In genomic region chr13:104590097-104590607, GRCm38 (mm10) we compare ENCODE assay signal across 8 mouse cellular contexts.
DNase-seq lines count a peak whose midpoint lies in the region; ATAC-seq and TF ChIP-seq lines count a peak whose summit lies in the region.

No protein-coding gene starts in this region.

- H3K27ac ChIP-seq in kidney, postnatal 0 days, result no peak overlapping the region
- H3K27ac ChIP-seq in CH12.LX (ENCODE audit: insufficient read depth, low read depth), result no peak overlapping the region
- H3K27ac ChIP-seq in intestine, embryonic 14.5 days (ENCODE audit: low read depth), result peak overlapping the region; percentile 45
- no peak overlapping the region for H3K27ac ChIP-seq in neural tube, embryonic 15.5 days (replicated peaks)

- H3K27me3 ChIP-seq in kidney, postnatal 0 days (ENCODE audit: insufficient read depth, low read length), result no peaks in the 10 kb centered on the region
- H3K27me3 ChIP-seq in CH12.LX (replicated peaks), result no peaks in the 10 kb centered on the region
- no peaks in the 10 kb centered on the region for H3K27me3 ChIP-seq in intestine, embryonic 14.5 days (replicated peaks; ENCODE audit: control insufficient read depth, insufficient read depth, low read length)
- no peaks in the 10 kb centered on the region for H3K27me3 ChIP-seq in neural tube, embryonic 15.5 days (replicated peaks)

- peak; percentile 49; the same call in 1 of the 2 replicates for ATAC-seq in kidney, postnatal 0 days (replicated peaks; ENCODE audit: low FRiP score, low read depth)
- ATAC-seq in intestine, embryonic 14.5 days (replicated peaks; ENCODE audit: low FRiP score, low TSS enrichment, low read depth), result 0 out of 2 replicates have a peak, but pooled peaks have one; percentile 53
- ATAC-seq in neural tube, embryonic 15.5 days (ENCODE audit: low FRiP score), result peak; percentile 22; the same call in 1 of the 2 replicates
- ATAC-seq in megakaryocyte, adult 5-6 weeks (ENCODE audit: poor library complexity, severe bottlenecking), result no peak

- TF ChIP-seq EP300 in CH12.LX (IDR thresholded peaks at IDR 0.05; ENCODE audit: low read length), result no peak

- TF ChIP-seq POLR2A in CH12.LX (IDR thresholded peaks at IDR 0.05; ENCODE audit: low read depth, low read length), result no peak

- no peak for DNase-seq in kidney, postnatal 0 days (ENCODE audit: low spot score)
- no peak for DNase-seq in kidney, postnatal 14 days
- DNase-seq in CH12.LX (ENCODE audit: extremely low read depth), result peak; percentile 17
- peak; percentile 5 for DNase-seq in cerebellum, adult 9-10 months
- DNase-seq in intestine, embryonic 14.5 days (ENCODE audit: low spot score), result peak; percentile 60
- no peak for DNase-seq in heart, postnatal 14 days

- H3K4me2 ChIP-seq in kidney, postnatal 0 days (ENCODE audit: low read length), result no peak overlapping the region; the same call in 1 of the 2 replicates
- no peak overlapping the region for H3K4me2 ChIP-seq in CH12.LX (ENCODE audit: insufficient read depth, low read depth, poor library complexity, severe bottlenecking)
- peak overlapping the region; percentile 25; the same call in 1 of the 2 replicates for H3K4me2 ChIP-seq in intestine, embryonic 14.5 days (ENCODE audit: low read length)
- no peak overlapping the region for H3K4me2 ChIP-seq in neural tube, embryonic 15.5 days

- no peak overlapping the region for H3K9ac ChIP-seq in kidney, postnatal 0 days (ENCODE audit: low read depth, low read length)
- no peak overlapping the region for H3K9ac ChIP-seq in CH12.LX (ENCODE audit: insufficient read depth, low read depth)
- no peak overlapping the region for H3K9ac ChIP-seq in intestine, embryonic 14.5 days (ENCODE audit: low read length)
- no peak overlapping the region for H3K9ac ChIP-seq in neural tube, embryonic 15.5 days (replicated peaks)

- dilution Hi-C loops in CH12.LX (cut with MboI; ENCODE audit: extremely low pct_ligation_motif_present, extremely low pct_unique_long_range_greater_than_20kb, low sequenced_read_pairs), result no loop called here

- no peaks in the 10 kb centered on the region for H3K36me3 ChIP-seq in kidney, postnatal 0 days (ENCODE audit: insufficient read depth, low read length)
- no peaks in the 10 kb centered on the region for H3K36me3 ChIP-seq in CH12.LX (replicated peaks in 1 of 2; ENCODE audit: control insufficient read depth in 1 of 2, insufficient read depth in 1 of 2, low read length in 1 of 2)
- no peaks in the 10 kb centered on the region for H3K36me3 ChIP-seq in intestine, embryonic 14.5 days (ENCODE audit: control insufficient read depth, insufficient read depth, low read length)
- no peaks in the 10 kb centered on the region for H3K36me3 ChIP-seq in neural tube, embryonic 15.5 days

- no peaks in the 10 kb centered on the region for H3K79me2 ChIP-seq in CH12.LX (replicated peaks; ENCODE audit: control insufficient read depth, extremely low read depth, insufficient read depth, poor library complexity, severe bottlenecking)

- no peak overlapping the region for H3K4me3 ChIP-seq in kidney, postnatal 0 days (replicated peaks; ENCODE audit: low read depth, low read length)
- H3K4me3 ChIP-seq in CH12.LX (replicated peaks in 1 of 3; ENCODE audit: low read depth in 2 of 3, low read length in 2 of 3, poor library complexity in 1 of 3), result no peak overlapping the region
- H3K4me3 ChIP-seq in intestine, embryonic 14.5 days (ENCODE audit: low read depth, low read length), result no peak overlapping the region
- no peak overlapping the region for H3K4me3 ChIP-seq in neural tube, embryonic 15.5 days (replicated peaks)

- no peaks in the 10 kb centered on the region for H3K9me3 ChIP-seq in kidney, postnatal 0 days (replicated peaks; ENCODE audit: low read length)
- no peaks in the 10 kb centered on the region for H3K9me3 ChIP-seq in CH12.LX (replicated peaks; ENCODE audit: low read length)
- no peaks in the 10 kb centered on the region for H3K9me3 ChIP-seq in intestine, embryonic 14.5 days (ENCODE audit: control insufficient read depth, low read length)
- H3K9me3 ChIP-seq in neural tube, embryonic 15.5 days (replicated peaks), result 0 out of 2 replicates have a peak, but pooled peaks cover 4% of the 10 kb centered on the region

- H3K4me1 ChIP-seq in kidney, postnatal 0 days (replicated peaks; ENCODE audit: insufficient read depth, low read length), result 0 out of 2 replicates have a peak, but pooled peaks cover 7% of the 10 kb centered on the region
- peaks cover 0 to 5% of the 10 kb centered on the region in 2 experiments; a peak in 1 of 4 replicates for H3K4me1 ChIP-seq in CH12.LX (ENCODE audit: control insufficient read depth in 1 of 2, insufficient read depth in 2 of 2)
- H3K4me1 ChIP-seq in intestine, embryonic 14.5 days (replicated peaks; ENCODE audit: control insufficient read depth, insufficient read depth, low read length), result peaks cover 7% of the 10 kb centered on the region
- peaks cover 5% of the 10 kb centered on the region; the same call in 1 of the 2 replicates for H3K4me1 ChIP-seq in neural tube, embryonic 15.5 days

- in situ Hi-C loops in CH12.LX (cut with MboI; ENCODE audit: low pct_ligation_motif_present, low pct_unique_long_range_greater_than_20kb, low sequenced_read_pairs), result no loop called here

- WGBS in kidney, postnatal 0 days, result 57% methylated on average over 11 of the region's 11 CpGs
- WGBS in intestine, embryonic 14.5 days, result 28% methylated on average over 11 of the region's 11 CpGs
- 52% methylated on average over 11 of the region's 11 CpGs for WGBS in neural tube, embryonic 15.5 days

- intact Hi-C loops in heart, postnatal 14 days (cut with DNase I), result no loop called here

- TF ChIP-seq CTCF in kidney, postnatal 0 days (IDR thresholded peaks at IDR 0.05; ENCODE audit: low read depth), result peak; percentile 53; the same call in 1 of the 2 replicates
- TF ChIP-seq CTCF in CH12.LX (conservative IDR thresholded peaks at IDR 0.05 in 1 of 2, IDR thresholded peaks at IDR 0.05 in 1 of 2; ENCODE audit: low read depth in 2 of 2, low read length in 2 of 2), result peak in 1 of 2 experiments; percentile 49; a peak in 2 of 4 replicates

- TF ChIP-seq RAD21 in CH12.LX (IDR thresholded peaks at IDR 0.05; ENCODE audit: low read depth, low read length), result no peak; the same call in 1 of the 2 replicates

TF ChIP-seq in CH12.LX, 34 proteins besides CTCF, POLR2A, EP300 and RAD21:
- TF ChIP-seq SMC3 (IDR thresholded peaks at IDR 0.05; ENCODE audit: low read depth, low read length) (peak; percentile 37; the same call in 1 of the 2 replicates), SIN3A (IDR thresholded peaks at IDR 0.05; ENCODE audit: low read length) (no peak), POLR2AphosphoS2 (IDR thresholded peaks at IDR 0.05; ENCODE audit: low read depth, low read length) (no peak)

Comparison
In these comparisons a context has a peak if more than half of its experiments do, and no peak if none do; other contexts are left out.
1. DNase-seq: peak in CH12.LX (single experiment), cerebellum, adult 9-10 months (single experiment) and intestine, embryonic 14.5 days (single experiment); none in kidney, postnatal 0 days (single experiment), kidney, postnatal 14 days (single experiment) and heart, postnatal 14 days (0 of 2).